Mouse (Mus musculus): Measurements from ENCODE around the gene Eps15l1. TPM values are rescaled to one million over a fixed set of nuclear protein-coding genes. Genes with fewer than 3 reads are reported as not detected.

Gene Eps15l1
- polyA plus RNA-seq (2015; fragmentation: Nextera tagmentation; extraction: Ambion mirVana) = 58.4 and 64.1 TPM in 2 replicates

DNA sequence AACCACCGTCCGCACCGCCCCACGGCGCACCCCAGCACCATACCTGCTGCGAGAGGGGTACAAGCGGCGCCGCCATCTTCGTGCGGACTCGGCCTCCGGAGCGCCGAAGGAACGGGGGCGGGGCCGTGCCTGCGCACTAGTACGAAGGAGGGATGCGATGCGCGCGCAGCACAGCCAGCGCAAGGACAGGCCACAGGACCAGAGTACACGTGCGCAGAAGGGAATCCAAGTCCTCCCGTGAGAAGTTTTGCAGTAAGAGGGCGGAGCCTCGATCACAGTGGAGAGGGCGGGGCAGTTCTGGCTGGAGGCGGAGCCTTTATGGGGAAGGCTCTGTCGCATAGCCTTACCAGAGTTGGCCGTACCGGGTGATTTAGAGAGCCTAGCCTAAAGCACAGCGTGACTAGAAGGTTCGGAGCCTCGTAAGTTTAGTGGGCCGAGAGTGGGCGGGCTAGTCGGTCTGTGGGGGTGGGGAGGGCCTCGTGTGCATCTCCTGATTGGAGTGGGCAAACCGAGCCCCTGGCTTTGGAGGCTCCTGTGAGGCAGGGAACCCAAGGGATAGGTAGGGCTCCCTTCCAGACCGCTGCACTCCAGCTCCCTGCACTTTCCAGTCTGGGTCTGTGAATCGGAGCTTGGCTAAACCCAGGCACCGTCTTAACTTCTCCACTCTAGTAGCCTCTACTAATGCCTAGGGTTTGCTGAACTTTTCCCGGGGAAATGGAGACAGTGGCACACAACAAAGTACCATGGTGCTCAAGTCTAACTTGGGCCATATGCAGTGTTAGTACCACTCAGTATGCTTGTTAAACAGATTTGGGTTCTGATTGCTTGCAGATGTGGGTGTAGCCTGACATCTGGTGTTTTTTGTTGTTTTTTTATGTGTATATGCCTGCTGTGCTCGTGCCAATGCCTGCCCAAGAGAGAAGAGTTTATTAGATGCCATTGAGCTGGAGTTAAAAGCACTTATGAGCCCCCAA lies at the start of gene Eps15l1:
Gene Eps15l1 (minus strand): TSS at position 99 of the 974 bp plus-strand sequence.
- peak; percentile 98 for ATAC-seq (replicated peaks; ENCODE audit: low FRiP score)
- WGBS = under 1% methylated on average over 48 of the region's 48 CpGs
- H3K4me1 ChIP-seq = peaks cover 45% of the 10 kb centered on the region

GRCm38 (mm10) chr8:72470684-72471083 lies 49.4 kb upstream of the Eps15l1 start:
- Histone ChIP-seq H3K27me3 (no peaks in the 10 kb centered on the region), H3K27ac (no peak overlapping the region), H3K9me3 (replicated peaks) (no peaks in the 10 kb centered on the region), H3K4me2 (no peak overlapping the region), H3K4me3 (replicated peaks) (no peak overlapping the region), H3K36me3 (peaks cover 79% of the 10 kb centered on the region), H3K9ac (no peak overlapping the region), H3K4me1 (peaks cover 9% of the 10 kb centered on the region)
- 95% methylated on average over 7 of the region's 7 CpGs for WGBS
- ATAC-seq (replicated peaks; ENCODE audit: low FRiP score) = no peak

More for the DNA sequence above, at the start of gene Eps15l1:
- peak within 1 kb of the TSS; percentile 90 for H3K27ac ChIP-seq
- peak within 1 kb of the TSS; percentile 87 for H3K4me3 ChIP-seq (replicated peaks)
- H3K9me3 ChIP-seq (replicated peaks) = no peaks in the 10 kb centered on the region
- H3K4me2 ChIP-seq = peak within 1 kb of the TSS; percentile 82
- no peaks in the 10 kb centered on the region for H3K27me3 ChIP-seq
- 0 out of 2 replicates have a peak, but pooled peaks cover 9% of the 10 kb centered on the region for H3K36me3 ChIP-seq
- H3K9ac ChIP-seq = peak within 1 kb of the TSS; percentile 85

- Histone ChIP-seq H3K27ac (no peak overlapping the region), H3K4me1 (peaks cover 8% of the 10 kb centered on the region), H3K36me3 (peaks cover 86% of the 10 kb centered on the region), H3K9me3 (replicated peaks) (no peaks in the 10 kb centered on the region), H3K4me3 (replicated peaks) (no peak overlapping the region), H3K4me2 (no peak overlapping the region), H3K9ac (no peak overlapping the region), H3K27me3 (no peaks in the 10 kb centered on the region)
- no peak for ATAC-seq (replicated peaks; ENCODE audit: low FRiP score)
- WGBS = 95% methylated on average over 8 of the region's 8 CpGs
Observed at GRCm38 (mm10) chr8:72469984-72470383, 48.7 kb upstream of the Eps15l1 start.

GRCm38 (mm10) chr8:72469243-72469642 lies 48.0 kb upstream of the Eps15l1 start:
- Histone ChIP-seq H3K9me3 (replicated peaks) (no peaks in the 10 kb centered on the region), H3K27ac (no peak overlapping the region), H3K4me1 (peaks cover 7% of the 10 kb centered on the region), H3K4me3 (replicated peaks) (no peak overlapping the region), H3K9ac (no peak overlapping the region), H3K4me2 (no peak overlapping the region), H3K36me3 (peaks cover 93% of the 10 kb centered on the region), H3K27me3 (no peaks in the 10 kb centered on the region)
- ATAC-seq (replicated peaks; ENCODE audit: low FRiP score) = no peak
- WGBS = 97% methylated on average over 2 of the region's 2 CpGs

DNA sequence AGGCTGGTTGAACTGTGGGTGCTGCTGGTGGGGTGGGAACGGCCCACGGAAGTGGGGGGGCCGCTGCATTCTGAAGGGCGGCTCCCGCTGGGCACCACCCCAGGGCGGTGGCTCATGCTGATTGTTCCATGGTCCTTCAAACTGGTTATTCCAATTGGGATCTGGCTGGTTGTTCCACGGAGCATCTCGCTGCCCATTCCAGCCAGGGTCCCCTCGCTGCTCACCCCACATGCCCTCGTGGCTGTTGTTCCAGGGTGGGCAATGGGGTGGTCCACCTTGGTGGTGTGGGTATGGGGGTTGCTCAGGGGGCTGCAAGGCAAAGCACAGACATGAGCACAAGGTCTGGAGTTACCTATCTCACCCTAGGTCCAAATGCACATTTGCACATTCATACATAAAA lies 43.0 kb upstream of the Eps15l1 start:
- no peaks in the 10 kb centered on the region for H3K27me3 ChIP-seq
- no peak for ATAC-seq (replicated peaks; ENCODE audit: low FRiP score)
- H3K9me3 ChIP-seq (replicated peaks) = no peaks in the 10 kb centered on the region
- H3K27ac ChIP-seq = no peak overlapping the region
- no peak overlapping the region for H3K4me2 ChIP-seq
- H3K36me3 ChIP-seq = peaks cover 100% of the 10 kb centered on the region
- no peak overlapping the region for H3K9ac ChIP-seq
- 93% methylated on average over 10 of the region's 10 CpGs for WGBS
- no peaks in the 10 kb centered on the region for H3K4me1 ChIP-seq
- H3K4me3 ChIP-seq (replicated peaks) = no peak overlapping the region

GRCm38 (mm10) chr8:72459881-72460533 lies 38.7 kb upstream of the Eps15l1 start:
- no peak overlapping the region for H3K4me2 ChIP-seq
- WGBS = 91% methylated on average over 4 of the region's 4 CpGs
- H3K27me3 ChIP-seq = no peaks in the 10 kb centered on the region
- H3K9ac ChIP-seq = no peak overlapping the region
- no peak overlapping the region for H3K27ac ChIP-seq
- peaks cover 83% of the 10 kb centered on the region for H3K36me3 ChIP-seq
- H3K4me3 ChIP-seq (replicated peaks) = no peak overlapping the region
- no peaks in the 10 kb centered on the region for H3K4me1 ChIP-seq
- no peak for ATAC-seq (replicated peaks; ENCODE audit: low FRiP score)
- H3K9me3 ChIP-seq (replicated peaks) = no peaks in the 10 kb centered on the region

- no peak overlapping the region for H3K4me3 ChIP-seq (replicated peaks)
- 89% methylated on average over 6 of the region's 6 CpGs for WGBS
Observed at GRCm38 (mm10) chr8:72458457-72458856, 37.2 kb upstream of the Eps15l1 start.

GRCm38 (mm10) chr8:72457806-72458205 lies 36.5 kb upstream of the Eps15l1 start:
- ATAC-seq (replicated peaks; ENCODE audit: low FRiP score) = no peak
- Histone ChIP-seq H3K9me3 (replicated peaks) (no peaks in the 10 kb centered on the region), H3K4me1 (no peaks in the 10 kb centered on the region), H3K4me3 (replicated peaks) (no peak overlapping the region), H3K9ac (no peak overlapping the region), H3K4me2 (no peak overlapping the region), H3K27me3 (no peaks in the 10 kb centered on the region), H3K36me3 (peaks cover 83% of the 10 kb centered on the region), H3K27ac (no peak overlapping the region)
- 91% methylated on average over 3 of the region's 3 CpGs for WGBS

More at GRCm38 (mm10) chr8:72458457-72458856, 37.2 kb upstream of the Eps15l1 start:
- Histone ChIP-seq H3K4me2 (no peak overlapping the region), H3K27me3 (no peaks in the 10 kb centered on the region), H3K9me3 (replicated peaks) (no peaks in the 10 kb centered on the region), H3K4me1 (no peaks in the 10 kb centered on the region), H3K9ac (no peak overlapping the region), H3K27ac (no peak overlapping the region), H3K36me3 (peaks cover 83% of the 10 kb centered on the region)
- ATAC-seq (replicated peaks; ENCODE audit: low FRiP score) = no peak

DNA sequence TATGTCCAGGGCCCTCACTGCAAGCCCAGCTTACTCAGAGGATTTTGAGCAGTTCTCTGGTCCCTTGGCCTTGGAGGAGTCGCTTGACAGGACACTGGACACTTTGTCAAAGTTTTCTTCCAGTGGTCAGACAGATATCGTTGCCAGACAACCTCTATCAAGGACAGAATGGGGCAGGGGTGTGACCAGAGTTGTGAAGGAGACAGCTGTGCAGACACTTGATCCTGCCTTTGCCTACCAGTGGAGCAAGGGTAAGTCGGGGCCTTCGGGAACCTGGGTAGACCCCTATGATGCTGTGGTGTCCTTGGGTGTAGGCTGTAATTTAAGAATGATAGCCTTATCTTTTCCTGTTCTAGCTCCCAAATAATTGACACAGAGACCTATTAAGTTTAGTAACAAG lies 34.1 kb upstream of the Eps15l1 start:
- no peak for ATAC-seq (replicated peaks; ENCODE audit: low FRiP score)
- no peak overlapping the region for H3K9ac ChIP-seq
- no peaks in the 10 kb centered on the region for H3K9me3 ChIP-seq (replicated peaks)
- H3K27me3 ChIP-seq = no peaks in the 10 kb centered on the region
- H3K4me1 ChIP-seq = no peaks in the 10 kb centered on the region
- no peak overlapping the region for H3K4me3 ChIP-seq (replicated peaks)
- H3K4me2 ChIP-seq = no peak overlapping the region
- WGBS = 86% methylated on average over 4 of the region's 4 CpGs
- H3K27ac ChIP-seq = no peak overlapping the region
- peaks cover 82% of the 10 kb centered on the region for H3K36me3 ChIP-seq

GRCm38 (mm10) chr8:72453904-72454303 lies 32.6 kb upstream of the Eps15l1 start:
- ATAC-seq (replicated peaks; ENCODE audit: low FRiP score) = no peak
- WGBS = 98% methylated on average over 2 of the region's 2 CpGs
- no peak overlapping the region for H3K9ac ChIP-seq

GRCm38 (mm10) chr8:72451516-72451915 lies 30.3 kb upstream of the Eps15l1 start:
- Histone ChIP-seq H3K4me3 (replicated peaks) (no peak overlapping the region), H3K4me2 (no peak overlapping the region), H3K9me3 (replicated peaks) (no peaks in the 10 kb centered on the region), H3K36me3 (peaks cover 82% of the 10 kb centered on the region), H3K9ac (no peak overlapping the region), H3K27ac (no peak overlapping the region), H3K4me1 (no peaks in the 10 kb centered on the region), H3K27me3 (no peaks in the 10 kb centered on the region)
- no peak for ATAC-seq (replicated peaks; ENCODE audit: low FRiP score)
- WGBS = 77% methylated on average over 8 of the region's 8 CpGs

More at GRCm38 (mm10) chr8:72453904-72454303, 32.6 kb upstream of the Eps15l1 start:
- no peaks in the 10 kb centered on the region for H3K9me3 ChIP-seq (replicated peaks)
- no peaks in the 10 kb centered on the region for H3K27me3 ChIP-seq
- H3K4me3 ChIP-seq (replicated peaks) = no peak overlapping the region
- peaks cover 82% of the 10 kb centered on the region for H3K36me3 ChIP-seq
- no peak overlapping the region for H3K4me2 ChIP-seq
- H3K27ac ChIP-seq = no peak overlapping the region
- no peaks in the 10 kb centered on the region for H3K4me1 ChIP-seq

DNA sequence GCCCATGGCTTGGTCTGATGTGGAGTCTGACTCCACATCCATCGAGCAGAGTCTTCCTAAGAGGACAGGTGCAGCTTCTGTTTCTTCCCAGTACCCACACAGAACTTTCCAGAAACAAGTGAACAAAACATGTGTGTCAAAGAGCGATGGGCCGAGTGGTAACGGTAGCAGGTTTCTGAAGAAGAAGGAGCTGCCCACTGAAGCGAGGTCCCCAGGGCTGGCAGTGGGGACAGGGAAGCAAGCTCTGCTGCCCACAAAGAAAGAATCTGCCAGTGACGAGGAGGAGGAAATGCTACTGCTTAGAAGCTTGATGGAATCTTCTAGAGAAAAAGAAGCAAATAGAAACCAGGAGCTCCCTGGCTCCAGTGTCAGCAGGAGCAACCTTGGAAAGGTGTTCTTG lies 23.8 kb upstream of the Eps15l1 start:
- 0 out of 2 replicates have a peak overlapping the region, but pooled peaks have one; percentile 7 for H3K4me2 ChIP-seq
- no peaks in the 10 kb centered on the region for H3K27me3 ChIP-seq
- H3K9ac ChIP-seq = no peak overlapping the region
- no peak overlapping the region for H3K27ac ChIP-seq
- WGBS = 89% methylated on average over 6 of the region's 6 CpGs
- H3K36me3 ChIP-seq = peaks cover 27% of the 10 kb centered on the region
- ATAC-seq (replicated peaks; ENCODE audit: low FRiP score) = no peak
- no peaks in the 10 kb centered on the region for H3K9me3 ChIP-seq (replicated peaks)
- H3K4me1 ChIP-seq = peaks cover 19% of the 10 kb centered on the region
- no peak overlapping the region for H3K4me3 ChIP-seq (replicated peaks)

Data from kidney, embryonic 15.5 days (tissue).